Comparison of ENCODE assay signal across 10 mouse cellular contexts in the genomic region with DNA sequence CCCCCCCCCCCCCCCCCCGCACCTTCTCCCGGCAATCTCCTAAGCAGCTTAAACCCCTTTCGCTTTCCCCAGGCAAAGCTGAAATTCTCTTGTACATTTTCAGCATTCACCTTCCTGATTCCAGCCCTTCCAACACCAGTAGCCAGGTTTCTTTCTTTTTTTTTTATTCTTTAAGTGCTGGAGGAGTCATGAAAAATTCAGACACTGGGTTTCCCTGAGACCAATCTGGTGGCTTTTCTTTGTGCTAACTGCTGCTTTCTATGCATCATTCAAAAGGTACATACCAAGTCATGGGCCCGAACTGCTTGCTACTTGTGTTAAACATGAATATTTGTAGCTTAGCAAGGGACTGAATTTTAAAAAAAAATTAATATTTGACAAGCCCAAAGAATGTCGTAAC.
A peak's percentile ranks its signal among the peaks of the same experiment; 100 is the strongest.
DNase-seq lines count a peak whose midpoint lies in the region; ATAC-seq and TF ChIP-seq lines count a peak whose summit lies in the region.
"Had no signal": no experiment of that assay in that cellular context is flagged by ENCODE, and none has a peak within 500 bp of the region (broad histone marks: within the 10 kb centered on the region; RNA-seq: fewer than 3 reads in every experiment).

No protein-coding gene starts in this region.

- TF ChIP-seq CTCF in CH12.LX (conservative IDR thresholded peaks at IDR 0.05 in 1 of 2, IDR thresholded peaks at IDR 0.05 in 1 of 2; ENCODE audit: low read depth in 2 of 2, low read length in 2 of 2) = no peak
- no peak for TF ChIP-seq CTCF in intestine, postnatal 0 days (IDR thresholded peaks at IDR 0.05; ENCODE audit: low read depth)

- no peak for ATAC-seq in heart, embryonic 15.5 days (replicated peaks; ENCODE audit: insufficient number of reproducible peaks, insufficient read depth, low FRiP score, low read depth)
- no peak for ATAC-seq in intestine, postnatal 0 days

- no peak for TF ChIP-seq EP300 in CH12.LX (IDR thresholded peaks at IDR 0.05; ENCODE audit: low read length)

- no peak for TF ChIP-seq POLR2A in CH12.LX (IDR thresholded peaks at IDR 0.05; ENCODE audit: low read depth, low read length)

- H3K36me3 ChIP-seq in heart, embryonic 15.5 days = no peaks in the 10 kb centered on the region
- H3K36me3 ChIP-seq in CH12.LX (replicated peaks in 1 of 2; ENCODE audit: control insufficient read depth in 1 of 2, insufficient read depth in 1 of 2, low read length in 1 of 2) = no peaks in the 10 kb centered on the region
- H3K36me3 ChIP-seq in forebrain, embryonic 10.5 days (replicated peaks) = no peaks in the 10 kb centered on the region
- no peaks in the 10 kb centered on the region for H3K36me3 ChIP-seq in intestine, postnatal 0 days (ENCODE audit: control insufficient read depth, insufficient read depth)

- peaks cover 23% of the 10 kb centered on the region for H3K4me1 ChIP-seq in heart, embryonic 15.5 days (replicated peaks)
- peaks cover 0 to 2% of the 10 kb centered on the region in 2 experiments; a peak in 1 of 4 replicates for H3K4me1 ChIP-seq in CH12.LX (ENCODE audit: control insufficient read depth in 1 of 2, insufficient read depth in 2 of 2)
- H3K4me1 ChIP-seq in forebrain, embryonic 10.5 days = peaks cover 19% of the 10 kb centered on the region
- no peaks in the 10 kb centered on the region for H3K4me1 ChIP-seq in intestine, postnatal 0 days (replicated peaks; ENCODE audit: control insufficient read depth, insufficient read depth, low read length)

- in situ Hi-C loops in CH12.LX (cut with MboI; ENCODE audit: low pct_ligation_motif_present, low pct_unique_long_range_greater_than_20kb, low sequenced_read_pairs) = no loop called here

- no peaks in the 10 kb centered on the region for H3K9me3 ChIP-seq in heart, embryonic 15.5 days (replicated peaks)
- no peaks in the 10 kb centered on the region for H3K9me3 ChIP-seq in CH12.LX (replicated peaks; ENCODE audit: low read length)
- H3K9me3 ChIP-seq in forebrain, embryonic 10.5 days = no peaks in the 10 kb centered on the region
- H3K9me3 ChIP-seq in intestine, postnatal 0 days (ENCODE audit: control insufficient read depth) = no peaks in the 10 kb centered on the region

- dilution Hi-C loops in CH12.LX (cut with MboI; ENCODE audit: extremely low pct_ligation_motif_present, extremely low pct_unique_long_range_greater_than_20kb, low sequenced_read_pairs) = no loop called here

- peak overlapping the region; percentile 49 for H3K4me2 ChIP-seq in heart, embryonic 15.5 days
- peak overlapping the region; percentile 93 for H3K4me2 ChIP-seq in CH12.LX (ENCODE audit: insufficient read depth, low read depth, poor library complexity, severe bottlenecking)
- H3K4me2 ChIP-seq in intestine, postnatal 0 days (replicated peaks; ENCODE audit: low read depth) = 0 out of 2 replicates have a peak overlapping the region, but pooled peaks have one; percentile 10

- intact Hi-C loops in heart, postnatal 14 days (cut with DNase I) = no loop called here

- WGBS in heart, embryonic 15.5 days = 55% methylated on average over 5 of the region's 5 CpGs
- 45% methylated on average over 5 of the region's 5 CpGs for WGBS in forebrain, embryonic 10.5 days
- WGBS in intestine, postnatal 0 days = 78% methylated on average over 5 of the region's 5 CpGs

- no peak overlapping the region for H3K27ac ChIP-seq in heart, embryonic 15.5 days
- no peak overlapping the region for H3K27ac ChIP-seq in CH12.LX (ENCODE audit: insufficient read depth, low read depth)
- H3K27ac ChIP-seq in forebrain, embryonic 10.5 days = peak overlapping the region; percentile 70
- H3K27ac ChIP-seq in intestine, postnatal 0 days (ENCODE audit: low read depth, low read length) = no peak overlapping the region

- TF ChIP-seq RAD21 in CH12.LX (IDR thresholded peaks at IDR 0.05; ENCODE audit: low read depth, low read length) = no peak

- no peak overlapping the region for H3K9ac ChIP-seq in heart, embryonic 15.5 days
- H3K9ac ChIP-seq in CH12.LX (ENCODE audit: insufficient read depth, low read depth) = no peak overlapping the region
- H3K9ac ChIP-seq in intestine, postnatal 0 days (ENCODE audit: low read depth, low read length) = no peak overlapping the region

- no peak for DNase-seq in heart, postnatal 14 days
- DNase-seq in CH12.LX (ENCODE audit: extremely low read depth) = no peak
- no peak for DNase-seq in forebrain, embryonic 10.5 days (ENCODE audit: extremely low spot score, low spot score)
- no peak for DNase-seq in cerebellum, postnatal 4 days (ENCODE audit: low spot score in 2 of 2)
- no peak for DNase-seq in layer of hippocampus, postnatal 25 days (ENCODE audit: extremely low spot score in 1 of 2, low spot score in 1 of 2)
- DNase-seq in adrenal gland, adult 18-20 months (ENCODE audit: low spot score in 2 of 2) = no peak
- DNase-seq: cerebellum, adult 9-11 months; thymus, adult 18-20 months had no signal

- H3K27me3 ChIP-seq in heart, embryonic 15.5 days = no peaks in the 10 kb centered on the region
- H3K27me3 ChIP-seq in CH12.LX (replicated peaks) = no peaks in the 10 kb centered on the region
- no peaks in the 10 kb centered on the region for H3K27me3 ChIP-seq in forebrain, embryonic 10.5 days (ENCODE audit: poor library complexity, severe bottlenecking)
- H3K27me3 ChIP-seq in intestine, postnatal 0 days (replicated peaks; ENCODE audit: control insufficient read depth, insufficient read depth, low read length) = no peaks in the 10 kb centered on the region

- H3K4me3 ChIP-seq in heart, embryonic 15.5 days = 0 out of 2 replicates have a peak overlapping the region, but pooled peaks have one; percentile 17
- H3K4me3 ChIP-seq in CH12.LX (replicated peaks in 1 of 3; ENCODE audit: low read depth in 2 of 3, low read length in 2 of 3, poor library complexity in 1 of 3) = peak overlapping the region in 1 of 3 experiments; percentile 29
- H3K4me3 ChIP-seq in forebrain, embryonic 10.5 days = peak overlapping the region; percentile 44
- H3K4me3 ChIP-seq in intestine, postnatal 0 days (ENCODE audit: low read depth, low read length) = no peak overlapping the region

- H3K79me2 ChIP-seq in CH12.LX (replicated peaks; ENCODE audit: control insufficient read depth, extremely low read depth, insufficient read depth, poor library complexity, severe bottlenecking) = no peaks in the 10 kb centered on the region

TF ChIP-seq in CH12.LX, 34 proteins besides CTCF, POLR2A, EP300 and RAD21:
- TF ChIP-seq ZNF384 (IDR thresholded peaks at IDR 0.05; ENCODE audit: low read depth, low read length) (peak; percentile 47), ZKSCAN1 (IDR thresholded peaks at IDR 0.05; ENCODE audit: borderline replicate concordance, low read depth, low read length) (no peak), POLR2AphosphoS2 (IDR thresholded peaks at IDR 0.05; ENCODE audit: low read depth, low read length) (no peak)

Comparison
In these comparisons a context has a peak if more than half of its experiments do, and no peak if none do; other contexts are left out.
1. H3K4me2 ChIP-seq: peak in every context shown above with its lines; median percentile 93 in CH12.LX; 49 in heart, embryonic 15.5 days; 10 in intestine, postnatal 0 days.